Mouse (Mus musculus) heart, postnatal 0 days (tissue): ENCODE results near the gene Tlk2.

Experiments
- CTCF ChIP-seq: IDR thresholded peaks from 2 replicates; pipeline ENCODE4 v1.5.1; 2016; ENCODE audit warnings: antibody characterized with exemption, control low read depth, low read depth
- EP300 ChIP-seq: IDR thresholded peaks from 2 replicates; pipeline ENCODE4 v1.6.1; 2016; ENCODE audit warnings: antibody characterized with exemption, low read depth

DNA sequence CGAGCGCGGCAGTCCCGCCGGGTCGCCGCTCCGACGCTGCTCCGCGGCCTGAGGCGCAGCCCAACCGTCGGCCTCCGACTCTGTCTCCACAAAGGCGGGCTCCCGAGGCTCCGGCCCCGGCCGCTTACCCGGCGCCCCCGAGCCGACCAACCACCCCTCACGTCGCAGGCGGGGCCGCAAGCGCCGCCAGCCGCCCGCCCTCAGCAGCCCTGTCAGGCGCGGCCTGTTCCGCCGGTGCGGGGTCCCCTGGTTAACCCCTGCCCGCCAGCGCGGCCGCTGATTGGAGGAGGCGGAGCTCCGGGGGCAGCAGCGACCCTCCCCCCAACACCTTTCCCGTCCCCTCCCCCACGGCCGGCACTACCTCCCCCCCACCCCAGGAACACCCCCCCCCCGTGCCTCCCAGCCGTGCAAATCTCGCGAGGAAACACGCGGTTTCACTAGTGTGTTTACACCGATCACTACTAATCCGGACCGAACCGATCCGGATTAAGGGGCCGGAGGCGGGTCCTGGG is 2.6 kb downstream of the Tlk2 start:
- TF ChIP-seq CTCF (no peak), EP300 (no peak)
